Mouse (Mus musculus): ENCODE data around the gene Sec61a2. TPM values are rescaled to one million over a fixed set of nuclear protein-coding genes. Genes with fewer than 3 reads are reported as not detected.

Gene Sec61a2
- total and polyA plus RNA-seq, 3 experiments, result 13.9 to 32.3 TPM; not detected in 1

- Histone ChIP-seq H3K36me3 (ENCODE audit: control insufficient read depth in 1 of 2, insufficient read depth in 2 of 2, low read length in 2 of 2) (peaks cover 0 to 65% of the 10 kb centered on the region in 2 experiments; a peak in 2 of 4 replicates), H3K27ac (ENCODE audit: control insufficient read depth, low read depth, low read length) (no peak overlapping the region), H3K9me3 (replicated peaks; ENCODE audit: insufficient read depth, low read length) (no peaks in the 10 kb centered on the region), H3K79me2 (ENCODE audit: control insufficient read depth, insufficient read depth, low read length, poor library complexity) (no peaks in the 10 kb centered on the region), H3K27me3 (ENCODE audit: control insufficient read depth in 1 of 2, insufficient read depth in 2 of 2, low read length in 2 of 2) (no peaks in the 10 kb centered on the region), H3K4me3 (ENCODE audit: control insufficient read depth in 1 of 2, insufficient read depth in 1 of 2, low read depth in 2 of 2, low read length in 2 of 2) (no peak overlapping the region), H3K9ac (ENCODE audit: control insufficient read depth, low read depth, low read length, poor library complexity, severe bottlenecking) (no peak overlapping the region), H3K4me1 (ENCODE audit: control insufficient read depth in 1 of 2, insufficient read depth in 2 of 2, low read length in 2 of 2) (no peaks in the 10 kb centered on the region)
- no peak for TF ChIP-seq ZMIZ1 (IDR thresholded peaks at IDR 0.05; ENCODE audit: low read depth, low read length)
- no peak for TF ChIP-seq RAD21 (IDR thresholded peaks at IDR 0.05; ENCODE audit: low read depth, low read length)
- TF ChIP-seq ZKSCAN1 (IDR thresholded peaks at IDR 0.05; ENCODE audit: low read depth, low read length), result no peak
- no peak for TF ChIP-seq MAZ (IDR thresholded peaks at IDR 0.05; ENCODE audit: low read depth, low read length)
- no peak for TF ChIP-seq ETS1 (IDR thresholded peaks at IDR 0.05; ENCODE audit: low read depth, low read length)
- TF ChIP-seq MEF2A (IDR thresholded peaks at IDR 0.05; ENCODE audit: extremely low read depth, insufficient replicate concordance, low read depth, low read length, poor library complexity, severe bottlenecking), result no peak
- no peak for TF ChIP-seq KAT2A (conservative IDR thresholded peaks at IDR 0.05; ENCODE audit: low read depth, low read length)
- TF ChIP-seq ZNF384 (IDR thresholded peaks at IDR 0.05; ENCODE audit: low read depth, low read length), result no peak
- TF ChIP-seq MXI1 (IDR thresholded peaks at IDR 0.05; ENCODE audit: low read depth, low read length), result no peak
- TF ChIP-seq SMC3 (IDR thresholded peaks at IDR 0.05; ENCODE audit: low read depth, low read length), result no peak
- no peak for TF ChIP-seq UBTF (IDR thresholded peaks at IDR 0.05; ENCODE audit: borderline replicate concordance, insufficient read depth, low read depth, low read length)
- TF ChIP-seq MYB (IDR thresholded peaks at IDR 0.05; ENCODE audit: low read depth, low read length), result no peak
- TF ChIP-seq E2F4 (IDR thresholded peaks at IDR 0.05; ENCODE audit: borderline replicate concordance, low read depth, low read length), result no peak
- no peak for TF ChIP-seq CHD1 (IDR thresholded peaks at IDR 0.05; ENCODE audit: low read depth, low read length)
- no peak for TF ChIP-seq RCOR1 (IDR thresholded peaks at IDR 0.05; ENCODE audit: low read depth, low read length)
- TF ChIP-seq TBP (IDR thresholded peaks at IDR 0.05; ENCODE audit: low read depth, low read length), result no peak
- no peak for TF ChIP-seq MAFK (IDR thresholded peaks at IDR 0.05; ENCODE audit: borderline replicate concordance, low read depth, low read length)
- TF ChIP-seq CHD2 (IDR thresholded peaks at IDR 0.05; ENCODE audit: low read length), result no peak
- no peak for TF ChIP-seq EP300 (IDR thresholded peaks at IDR 0.05; ENCODE audit: low read depth in 1 of 2, low read length in 2 of 2)
- no peak for TF ChIP-seq USF1 (IDR thresholded peaks at IDR 0.05; ENCODE audit: low read depth, low read length)
- no peak for DNase-seq (ENCODE audit: low read depth, low spot score)
Measured at GRCm38 (mm10) chr2:5869746-5870145, 25.5 kb downstream of the Sec61a2 start.

- H3K79me2 ChIP-seq (ENCODE audit: control insufficient read depth, insufficient read depth, low read length, poor library complexity), result no peaks in the 10 kb centered on the region
- H3K4me3 ChIP-seq (ENCODE audit: control insufficient read depth in 1 of 2, insufficient read depth in 1 of 2, low read depth in 2 of 2, low read length in 2 of 2), result no peak overlapping the region
- TF ChIP-seq GABPA (IDR thresholded peaks at IDR 0.05; ENCODE audit: low read depth, low read length) (no peak), TCF12 (IDR thresholded peaks at IDR 0.05; ENCODE audit: low read depth, low read length) (no peak), MXI1 (IDR thresholded peaks at IDR 0.05; ENCODE audit: low read depth, low read length) (no peak), ELF1 (IDR thresholded peaks at IDR 0.05; ENCODE audit: low read depth, low read length) (no peak), SMC3 (IDR thresholded peaks at IDR 0.05; ENCODE audit: low read depth, low read length) (no peak), USF2 (IDR thresholded peaks at IDR 0.05; ENCODE audit: borderline replicate concordance in 1 of 2, insufficient read depth in 1 of 2, low read depth in 1 of 2, low read length in 2 of 2) (no peak)
- H3K9ac ChIP-seq (ENCODE audit: control insufficient read depth, low read depth, low read length, poor library complexity, severe bottlenecking), result no peak overlapping the region
- H3K27ac ChIP-seq (ENCODE audit: control insufficient read depth, low read depth, low read length), result no peak overlapping the region
- no peaks in the 10 kb centered on the region for H3K27me3 ChIP-seq (ENCODE audit: control insufficient read depth in 1 of 2, insufficient read depth in 2 of 2, low read length in 2 of 2)
- no peaks in the 10 kb centered on the region for H3K4me1 ChIP-seq (ENCODE audit: control insufficient read depth in 1 of 2, insufficient read depth in 2 of 2, low read length in 2 of 2)
- H3K9me3 ChIP-seq (replicated peaks; ENCODE audit: insufficient read depth, low read length), result no peaks in the 10 kb centered on the region
- H3K36me3 ChIP-seq (ENCODE audit: control insufficient read depth in 1 of 2, insufficient read depth in 2 of 2, low read length in 2 of 2), result peaks cover 0 to 53% of the 10 kb centered on the region in 2 experiments; a peak in 2 of 4 replicates
- no peak for DNase-seq (ENCODE audit: low read depth, low spot score)
Measured at GRCm38 (mm10) chr2:5867681-5868080, 27.6 kb downstream of the Sec61a2 start.

All from MEL (cell line).